Mouse (Mus musculus) heart, embryonic 15.5 days (tissue): ENCODE measurements at regions not wholly inside any gene's neighbourhood (a gene's known extent, or its start where the extent isn't known, plus 50 kb on each side); places are given as distances from the start of the nearest gene placed in this dataset.

Experiments
- ATAC-seq: fragments of 200-750 bp; cut with Nextera tagmentation; replicated peaks from 2 replicates; pipeline ENCODE4 v1.8.0; 2017; ENCODE audit warnings: low read depth, moderate TSS enrichment; ENCODE audit not compliant: insufficient number of reproducible peaks, insufficient read depth, low FRiP score
- H3K27ac ChIP-seq: fragments of 300-500 bp; sonication (generic); 2 replicates; pipeline ENCODE4 v1.5.1; 2015; ENCODE audit warnings: mild to moderate bottlenecking, inconsistent platforms
- H3K27me3 ChIP-seq: fragments of 300-500 bp; sonication (generic); 2 replicates; pipeline ENCODE4 v1.6.1; 2015; ENCODE audit warnings: inconsistent platforms
- H3K36me3 ChIP-seq: fragments of 300-500 bp; sonication (generic); 2 replicates; pipeline ENCODE4 v1.6.1; 2015; ENCODE audit warnings: mild to moderate bottlenecking, inconsistent platforms
- H3K4me1 ChIP-seq: fragments of 300-500 bp; sonication (generic); replicated peaks from 2 replicates; pipeline ENCODE4 v1.6.1; 2015; ENCODE audit warnings: inconsistent platforms
- H3K4me2 ChIP-seq: fragments of 300-500 bp; sonication (generic); 2 replicates; pipeline ENCODE4 v1.6.1; 2015; ENCODE audit warnings: inconsistent platforms, mild to moderate bottlenecking, moderate library complexity
- H3K4me3 ChIP-seq: fragments of 300-500 bp; sonication (generic); 2 replicates; pipeline ENCODE4 v1.5.1; 2015; ENCODE audit warnings: mild to moderate bottlenecking, inconsistent platforms
- H3K9ac ChIP-seq: fragments of 300-500 bp; sonication (generic); 2 replicates; pipeline ENCODE4 v1.6.1; 2015; ENCODE audit warnings: mild to moderate bottlenecking, inconsistent platforms
- H3K9me3 ChIP-seq: fragments of 300-500 bp; sonication (generic); replicated peaks from 2 replicates; pipeline ENCODE4 v1.6.1; 2016; ENCODE audit warnings: inconsistent platforms
- WGBS: fragments of 180-500 bp; shearing (Covaris S2); methylation state at CpG from one replicate; pipeline ENCODE4 v1.1.7; 2015; ENCODE audit warnings: mixed read lengths; 5-methylcytosine and 5-hydroxymethylcytosine counted together

- Histone ChIP-seq H3K4me2 (no peak overlapping the region), H3K9me3 (no peaks in the 10 kb centered on the region), H3K27ac (no peak overlapping the region), H3K4me3 (no peak overlapping the region), H3K9ac (no peak overlapping the region), H3K4me1 (no peaks in the 10 kb centered on the region), H3K27me3 (no peaks in the 10 kb centered on the region), H3K36me3 (no peaks in the 10 kb centered on the region)
- no peak for ATAC-seq
- WGBS: 66% methylated on average over 6 of the region's 6 CpGs
Observed at GRCm38 (mm10) chr6:94999002-94999401, 118.0 kb upstream of the Kbtbd8 start.

- 68% methylated on average over 2 of the region's 2 CpGs for WGBS
- Histone ChIP-seq H3K27me3 (no peaks in the 10 kb centered on the region), H3K4me2 (no peak overlapping the region), H3K9ac (no peak overlapping the region), H3K36me3 (no peaks in the 10 kb centered on the region), H3K27ac (no peak overlapping the region), H3K9me3 (no peaks in the 10 kb centered on the region), H3K4me1 (no peaks in the 10 kb centered on the region), H3K4me3 (no peak overlapping the region)
- no peak for ATAC-seq
Observed at GRCm38 (mm10) chr6:94998371-94998770, 118.7 kb upstream of the Kbtbd8 start.

- Histone ChIP-seq H3K9ac (no peak overlapping the region), H3K4me3 (no peak overlapping the region), H3K4me2 (no peak overlapping the region), H3K27ac (no peak overlapping the region), H3K9me3 (no peaks in the 10 kb centered on the region), H3K27me3 (no peaks in the 10 kb centered on the region), H3K4me1 (no peaks in the 10 kb centered on the region), H3K36me3 (no peaks in the 10 kb centered on the region)
- WGBS: 93% methylated on average over 1 of the region's 1 CpGs
- no peak for ATAC-seq
Observed at GRCm38 (mm10) chr6:94994376-94994775, 122.7 kb upstream of the Kbtbd8 start.

- 44% methylated on average over 5 of the region's 5 CpGs for WGBS
- Histone ChIP-seq H3K27me3 (no peaks in the 10 kb centered on the region), H3K9ac (no peak overlapping the region), H3K27ac (no peak overlapping the region), H3K4me2 (no peak overlapping the region), H3K4me3 (no peak overlapping the region), H3K9me3 (no peaks in the 10 kb centered on the region), H3K36me3 (no peaks in the 10 kb centered on the region), H3K4me1 (no peaks in the 10 kb centered on the region)
- no peak for ATAC-seq
Observed at GRCm38 (mm10) chr6:94987427-94987826, 129.6 kb upstream of the Kbtbd8 start.

- no peaks in the 10 kb centered on the region for H3K36me3 ChIP-seq
- no peak overlapping the region for H3K9ac ChIP-seq
- H3K4me3 ChIP-seq: no peak overlapping the region
- H3K27ac ChIP-seq: no peak overlapping the region
- H3K27me3 ChIP-seq: no peaks in the 10 kb centered on the region
- no peak for ATAC-seq
- H3K9me3 ChIP-seq: no peaks in the 10 kb centered on the region
- no peak overlapping the region for H3K4me2 ChIP-seq
- H3K4me1 ChIP-seq: no peaks in the 10 kb centered on the region
- 15% methylated on average over 4 of the region's 4 CpGs for WGBS
Observed at GRCm38 (mm10) chr6:94986346-94986745, 130.7 kb upstream of the Kbtbd8 start.

GRCm38 (mm10) chr6:94984411-94984895 lies 132.6 kb upstream of the Kbtbd8 start:
- Histone ChIP-seq H3K9me3 (no peaks in the 10 kb centered on the region), H3K4me1 (no peaks in the 10 kb centered on the region), H3K36me3 (no peaks in the 10 kb centered on the region), H3K4me3 (no peak overlapping the region), H3K27me3 (no peaks in the 10 kb centered on the region), H3K27ac (no peak overlapping the region), H3K9ac (no peak overlapping the region), H3K4me2 (no peak overlapping the region)
- no peak for ATAC-seq
- 78% methylated on average over 3 of the region's 3 CpGs for WGBS

GRCm38 (mm10) chr6:94968683-94969082 lies 148.4 kb upstream of the Kbtbd8 start:
- ATAC-seq: no peak
- Histone ChIP-seq H3K27me3 (no peaks in the 10 kb centered on the region), H3K4me2 (no peak overlapping the region), H3K9me3 (no peaks in the 10 kb centered on the region), H3K9ac (no peak overlapping the region), H3K27ac (no peak overlapping the region), H3K4me3 (no peak overlapping the region), H3K36me3 (no peaks in the 10 kb centered on the region), H3K4me1 (peaks cover 3% of the 10 kb centered on the region; the same call in 1 of the 2 replicates)
- 61% methylated on average over 5 of the region's 5 CpGs for WGBS

- no peak for ATAC-seq
- no peaks in the 10 kb centered on the region for H3K9me3 ChIP-seq
- 7% methylated on average over 3 of the region's 3 CpGs for WGBS
Observed at GRCm38 (mm10) chr6:94966962-94967361, 150.1 kb upstream of the Kbtbd8 start.

GRCm38 (mm10) chr6:94963204-94963603 lies 153.8 kb upstream of the Kbtbd8 start:
- Histone ChIP-seq H3K4me2 (no peak overlapping the region), H3K27me3 (no peaks in the 10 kb centered on the region), H3K4me3 (no peak overlapping the region), H3K27ac (peak overlapping the region; percentile 10; the same call in 1 of the 2 replicates), H3K9me3 (no peaks in the 10 kb centered on the region), H3K9ac (no peak overlapping the region), H3K4me1 (peaks cover 17% of the 10 kb centered on the region), H3K36me3 (no peaks in the 10 kb centered on the region)
- no peak for ATAC-seq
- 65% methylated on average over 4 of the region's 4 CpGs for WGBS

More at GRCm38 (mm10) chr6:94966962-94967361, 150.1 kb upstream of the Kbtbd8 start:
- H3K4me1 ChIP-seq: peaks cover 17% of the 10 kb centered on the region
- no peaks in the 10 kb centered on the region for H3K27me3 ChIP-seq
- no peaks in the 10 kb centered on the region for H3K36me3 ChIP-seq
- H3K9ac ChIP-seq: no peak overlapping the region
- H3K4me2 ChIP-seq: no peak overlapping the region
- no peak overlapping the region for H3K4me3 ChIP-seq
- H3K27ac ChIP-seq: no peak overlapping the region

GRCm38 (mm10) chr6:94962411-94963087 lies 154.5 kb upstream of the Kbtbd8 start:
- H3K4me3 ChIP-seq: no peak overlapping the region
- 20% methylated on average over 7 of the region's 7 CpGs for WGBS
- no peak overlapping the region for H3K4me2 ChIP-seq
- no peaks in the 10 kb centered on the region for H3K9me3 ChIP-seq
- peak overlapping the region; percentile 10; the same call in 1 of the 2 replicates for H3K27ac ChIP-seq
- H3K4me1 ChIP-seq: peaks cover 17% of the 10 kb centered on the region
- no peak overlapping the region for H3K9ac ChIP-seq
- peak; percentile 69 for ATAC-seq
- no peaks in the 10 kb centered on the region for H3K27me3 ChIP-seq
- H3K36me3 ChIP-seq: no peaks in the 10 kb centered on the region

GRCm38 (mm10) chr6:94961821-94962220 lies 155.2 kb upstream of the Kbtbd8 start:
- H3K27ac ChIP-seq: no peak overlapping the region
- no peak overlapping the region for H3K4me3 ChIP-seq
- H3K4me1 ChIP-seq: peaks cover 15% of the 10 kb centered on the region
- H3K9me3 ChIP-seq: no peaks in the 10 kb centered on the region
- H3K27me3 ChIP-seq: no peaks in the 10 kb centered on the region
- no peaks in the 10 kb centered on the region for H3K36me3 ChIP-seq
- no peak for ATAC-seq
- WGBS: 70% methylated on average over 1 of the region's 1 CpGs
- no peak overlapping the region for H3K9ac ChIP-seq
- H3K4me2 ChIP-seq: no peak overlapping the region

GRCm38 (mm10) chr6:94957990-94958389 lies 159.1 kb upstream of the Kbtbd8 start:
- Histone ChIP-seq H3K4me1 (peaks cover 14% of the 10 kb centered on the region), H3K9ac (no peak overlapping the region), H3K4me3 (no peak overlapping the region), H3K36me3 (no peaks in the 10 kb centered on the region), H3K27ac (no peak overlapping the region), H3K27me3 (no peaks in the 10 kb centered on the region), H3K9me3 (no peaks in the 10 kb centered on the region), H3K4me2 (no peak overlapping the region)
- WGBS: 74% methylated on average over 6 of the region's 6 CpGs
- ATAC-seq: no peak
